Mouse (Mus musculus) MEL (cell line): ENCODE measurements around the gene Idh3b. TPM values are rescaled to one million over a fixed set of nuclear protein-coding genes. Genes with fewer than 3 reads are reported as not detected.

Source experiments
- DNase-seq: peaks from one replicate; pipeline ENCODE4 v3.0.0; 2011; ENCODE audit warnings: low read depth, low spot score
- H3K27ac ChIP-seq: 2 replicates; pipeline ENCODE4 v1.5.1; 2012; ENCODE audit warnings: low read depth, mild to moderate bottlenecking, control low read depth, low read length, moderate library complexity; ENCODE audit not compliant: control insufficient read depth
- H3K27me3 ChIP-seq, 2 experiments: fragments of 150-350 bp in 1 of 2; sonication (generic) in 1 of 2; 2 replicates each; pipeline ENCODE4 v1.6.1; 2012; ENCODE audit warnings: low read length in 2 of 2, mild to moderate bottlenecking in 2 of 2, improper control_type of control experiment in 1 of 2, moderate library complexity in 1 of 2; ENCODE audit not compliant: insufficient read depth in 2 of 2, control insufficient read depth in 1 of 2
- H3K36me3 ChIP-seq, 2 experiments: 2 replicates each; pipeline ENCODE4 v1.6.1; 2012 to 2014; ENCODE audit warnings: low read length in 2 of 2, improper control_type of control experiment in 1 of 2, inconsistent platforms in 1 of 2, mild to moderate bottlenecking in 1 of 2; ENCODE audit not compliant: insufficient read depth in 2 of 2, control insufficient read depth in 1 of 2
- H3K4me1 ChIP-seq, 2 experiments: fragments of 150-350 bp in 1 of 2; sonication (generic) in 1 of 2; 2 replicates each; pipeline ENCODE4 v1.6.1; 2012; ENCODE audit warnings: low read length in 2 of 2, improper control_type of control experiment in 1 of 2, mild to moderate bottlenecking in 1 of 2; ENCODE audit not compliant: insufficient read depth in 2 of 2, control insufficient read depth in 1 of 2
- H3K4me3 ChIP-seq, 2 experiments: fragments of 150-350 bp in 1 of 2; sonication (generic) in 1 of 2; 2 replicates each; pipeline ENCODE4 v1.5.1; 2012; ENCODE audit warnings: low read depth in 2 of 2, low read length in 2 of 2, mild to moderate bottlenecking in 2 of 2, moderate library complexity in 2 of 2, control low read depth in 1 of 2, improper control_type of control experiment in 1 of 2; ENCODE audit not compliant: control insufficient read depth in 1 of 2, insufficient read depth in 1 of 2
- H3K79me2 ChIP-seq: 2 replicates; pipeline ENCODE4 v1.6.1; 2012; ENCODE audit warnings: mild to moderate bottlenecking, low read length, moderate library complexity; ENCODE audit not compliant: control insufficient read depth, poor library complexity, insufficient read depth
- H3K9ac ChIP-seq: 2 replicates; pipeline ENCODE4 v1.6.1; 2012; ENCODE audit warnings: low read depth, mild to moderate bottlenecking, control low read depth, low read length, moderate library complexity; ENCODE audit not compliant: control insufficient read depth, poor library complexity, severe bottlenecking
- H3K9me3 ChIP-seq: fragments of 150-350 bp; sonication (generic); replicated peaks from 2 replicates; pipeline ENCODE4 v1.6.1; 2012; ENCODE audit warnings: mild to moderate bottlenecking, low read length, improper control_type of control experiment, moderate library complexity; ENCODE audit not compliant: insufficient read depth
- BHLHE40 ChIP-seq: IDR thresholded peaks from 2 replicates; pipeline ENCODE4 v1.6.1; 2012; ENCODE audit warnings: low read depth, mild to moderate bottlenecking, inconsistent platforms, low read length, improper control_type of control experiment, borderline replicate concordance
- CHD1 ChIP-seq: IDR thresholded peaks from 2 replicates; pipeline ENCODE4 v1.6.1; 2012; ENCODE audit warnings: low read depth, mild to moderate bottlenecking, inconsistent platforms, low read length, improper control_type of control experiment
- CHD2 ChIP-seq: IDR thresholded peaks from 2 replicates; pipeline ENCODE4 v1.6.1; 2011; ENCODE audit warnings: low read length, improper control_type of control experiment
- CTCF ChIP-seq, 3 experiments: IDR thresholded peaks in 2 of 3; conservative IDR thresholded peaks in 1 of 3; 2 replicates each; pipeline ENCODE4 v1.5.1; 2011 to 2012; ENCODE audit warnings: low read length in 3 of 3, low read depth in 2 of 3, mild to moderate bottlenecking in 2 of 3, improper control_type of control experiment in 1 of 3, inconsistent platforms in 1 of 3, mixed read lengths in 1 of 3, moderate library complexity in 1 of 3; ENCODE audit not compliant: control insufficient read depth in 1 of 3, insufficient read depth in 1 of 3, poor library complexity in 1 of 3, severe bottlenecking in 1 of 3
- E2F4 ChIP-seq: IDR thresholded peaks from 2 replicates; pipeline ENCODE4 v1.6.1; 2011; ENCODE audit warnings: low read depth, low read length, improper control_type of control experiment, borderline replicate concordance
- ELF1 ChIP-seq: IDR thresholded peaks from 2 replicates; pipeline ENCODE4 v1.6.1; 2014; ENCODE audit warnings: low read depth, mild to moderate bottlenecking, inconsistent platforms, low read length, improper control_type of control experiment, moderate library complexity
- ETS1 ChIP-seq: IDR thresholded peaks from 2 replicates; pipeline ENCODE4 v1.6.1; 2012; ENCODE audit warnings: low read depth, mild to moderate bottlenecking, inconsistent platforms, low read length, improper control_type of control experiment, moderate library complexity
- GABPA ChIP-seq: IDR thresholded peaks from 2 replicates; pipeline ENCODE4 v1.6.1; 2012; ENCODE audit warnings: low read depth, mild to moderate bottlenecking, inconsistent platforms, low read length, improper control_type of control experiment, moderate library complexity
- HCFC1 ChIP-seq: IDR thresholded peaks from 2 replicates; pipeline ENCODE4 v1.6.1; 2012; ENCODE audit warnings: low read depth, mild to moderate bottlenecking, inconsistent platforms, low read length, improper control_type of control experiment, moderate library complexity
- KAT2A ChIP-seq: conservative IDR thresholded peaks from 2 replicates; pipeline ENCODE4 v1.6.1; 2012; ENCODE audit warnings: low read depth, low read length, improper control_type of control experiment, inconsistent platforms
- MAX ChIP-seq: IDR thresholded peaks from 2 replicates; pipeline ENCODE4 v1.6.1; 2011; ENCODE audit warnings: low read length, improper control_type of control experiment
- MAZ ChIP-seq: IDR thresholded peaks from 2 replicates; pipeline ENCODE4 v1.6.1; 2012; ENCODE audit warnings: low read depth, mild to moderate bottlenecking, inconsistent platforms, low read length, improper control_type of control experiment
- MEF2A ChIP-seq: IDR thresholded peaks from 2 replicates; pipeline ENCODE4 v1.6.1; 2014; ENCODE audit warnings: low read depth, mild to moderate bottlenecking, inconsistent platforms, low read length, improper control_type of control experiment; ENCODE audit not compliant: poor library complexity, insufficient replicate concordance, severe bottlenecking; ENCODE audit errors: extremely low read depth
- MXI1 ChIP-seq: IDR thresholded peaks from 2 replicates; pipeline ENCODE4 v1.6.1; 2011; ENCODE audit warnings: mild to moderate bottlenecking, low read depth, low read length, improper control_type of control experiment
- MYC ChIP-seq: IDR thresholded peaks from 2 replicates; pipeline ENCODE4 v1.6.1; 2011; ENCODE audit warnings: low read depth, mild to moderate bottlenecking, low read length, improper control_type of control experiment, moderate library complexity
- NELFE ChIP-seq: IDR thresholded peaks from 2 replicates; pipeline ENCODE4 v1.6.1; 2011; ENCODE audit warnings: low read depth, low read length, improper control_type of control experiment
- NRF1 ChIP-seq: IDR thresholded peaks from 2 replicates; pipeline ENCODE4 v1.6.1; 2014; ENCODE audit warnings: low read depth, mild to moderate bottlenecking, inconsistent platforms, low read length, improper control_type of control experiment, moderate library complexity; ENCODE audit not compliant: poor library complexity, insufficient read depth, severe bottlenecking
- POLR2A ChIP-seq, 2 experiments: IDR thresholded peaks; 2 replicates each; pipeline ENCODE4 v1.6.1; 2011 to 2012; ENCODE audit warnings: low read length in 2 of 2, mild to moderate bottlenecking in 2 of 2, control low read depth in 1 of 2, improper control_type of control experiment in 1 of 2, low read depth in 1 of 2, moderate library complexity in 1 of 2; ENCODE audit not compliant: control insufficient read depth in 1 of 2, insufficient read depth in 1 of 2, poor library complexity in 1 of 2
- POLR2AphosphoS2 ChIP-seq: IDR thresholded peaks from 2 replicates; pipeline ENCODE4 v1.6.1; 2011; ENCODE audit warnings: low read length, improper control_type of control experiment
- POLR2AphosphoS5 ChIP-seq: IDR thresholded peaks from 2 replicates; pipeline ENCODE4 v1.6.1; 2012; ENCODE audit warnings: low read depth, borderline replicate concordance, mild to moderate bottlenecking, inconsistent platforms, low read length, moderate library complexity, mixed read lengths
- SIN3A ChIP-seq: IDR thresholded peaks from 2 replicates; pipeline ENCODE4 v1.6.1; 2012; ENCODE audit warnings: low read length, improper control_type of control experiment, inconsistent platforms
- TBP ChIP-seq: IDR thresholded peaks from 2 replicates; pipeline ENCODE4 v1.8.0; 2011; ENCODE audit warnings: low read depth, low read length, improper control_type of control experiment
- TCF12 ChIP-seq: IDR thresholded peaks from 2 replicates; pipeline ENCODE4 v1.6.1; 2014; ENCODE audit warnings: low read depth, mild to moderate bottlenecking, inconsistent platforms, low read length, improper control_type of control experiment, moderate library complexity
- USF1 ChIP-seq: IDR thresholded peaks from 2 replicates; pipeline ENCODE4 v1.6.1; 2014; ENCODE audit warnings: low read depth, mild to moderate bottlenecking, inconsistent platforms, low read length, improper control_type of control experiment, moderate library complexity
- USF2 ChIP-seq, 2 experiments: IDR thresholded peaks; 2 replicates each; pipeline ENCODE4 v1.6.1; 2011 to 2012; ENCODE audit warnings: improper control_type of control experiment in 2 of 2, low read length in 2 of 2, borderline replicate concordance in 1 of 2, inconsistent platforms in 1 of 2, low read depth in 1 of 2, mild to moderate bottlenecking in 1 of 2; ENCODE audit not compliant: insufficient read depth in 1 of 2
- ZC3H11A ChIP-seq: IDR thresholded peaks from 2 replicates; pipeline ENCODE4 v1.6.1; 2012; ENCODE audit warnings: low read depth, mild to moderate bottlenecking, inconsistent platforms, low read length, improper control_type of control experiment
- ZMIZ1 ChIP-seq: IDR thresholded peaks from 2 replicates; pipeline ENCODE4 v1.6.1; 2012; ENCODE audit warnings: low read depth, mild to moderate bottlenecking, inconsistent platforms, low read length, improper control_type of control experiment, moderate library complexity
- polyA plus RNA-seq, 2 experiments: library from polyadenylated mRNA; stranded (reverse) in 1 of 2; unstranded in 1 of 2; fragments of >175 nt in 1 of 2; fragments of >200 nt in 1 of 2; gene quantifications; 2 replicates each; pipeline versions ENCODE4 v1.2.1 to v1.2.4; 2012; ENCODE audit warnings: low replicate concordance in 2 of 2, low read depth in 1 of 2; ENCODE audit not compliant: insufficient read length in 2 of 2, insufficient read depth in 1 of 2, missing spikeins in 1 of 2
- total RNA-seq: library from RNA; depleted of rRNA; stranded (reverse); fragments of 300-350 nt; gene quantifications from 2 replicates; pipeline ENCODE4 v1.2.3, GENCODE M21; 2012

Gene Idh3b
- total and polyA plus RNA-seq, 3 experiments, result 210 to 1,030 (median 551) TPM

GRCm38 (mm10) chr2:130275649-130276048 is 8.7 kb downstream of the Idh3b start (continued):
- no peak for TF ChIP-seq MEF2A

GRCm38 (mm10) chr2:130274862-130275261 is 9.5 kb downstream of the Idh3b start:
- TF ChIP-seq POLR2AphosphoS5 (0 out of 2 replicates have a peak, but pooled peaks have one; percentile 58), CHD2 (no peak)
- peak; percentile 49 for DNase-seq
- Histone ChIP-seq H3K36me3 (peaks cover 14 to 23% of the 10 kb centered on the region in 2 experiments), H3K4me1 (peaks cover 3 to 10% of the 10 kb centered on the region in 2 experiments; a peak in 2 of 4 replicates), H3K79me2 (peaks cover 43% of the 10 kb centered on the region), H3K27ac (peak overlapping the region; percentile 79), H3K9ac (peak overlapping the region; percentile 98), H3K9me3 (no peaks in the 10 kb centered on the region), H3K27me3 (no peaks in the 10 kb centered on the region), H3K4me3 (peak overlapping the region; percentile 86 to 94)

- Histone ChIP-seq H3K9ac (peak within 1 kb of the TSS; percentile 100), H3K27me3 (no peaks in the 10 kb centered on the region), H3K27ac (peak within 1 kb of the TSS; percentile 93), H3K4me3 (peak within 1 kb of the TSS; percentile 86 to 96), H3K79me2 (peaks cover 43% of the 10 kb centered on the region), H3K4me1 (peaks cover 3 to 10% of the 10 kb centered on the region in 2 experiments; a peak in 2 of 4 replicates), H3K36me3 (peaks cover 14 to 23% of the 10 kb centered on the region in 2 experiments), H3K9me3 (no peaks in the 10 kb centered on the region)
- DNase-seq, result peak; percentile 98
- TF ChIP-seq NRF1, result peak; percentile 88
- peak; percentile 85 for TF ChIP-seq USF1
- TF ChIP-seq E2F4, result peak; percentile 91
- TF ChIP-seq TBP, result peak; percentile 98
- peak; percentile 59; the same call in 1 of the 2 replicates for TF ChIP-seq KAT2A
- TF ChIP-seq POLR2AphosphoS5, result peak; percentile 94; the same call in 1 of the 2 replicates
- peak; percentile 90 for TF ChIP-seq MAX
- no peak for TF ChIP-seq ZC3H11A
- TF ChIP-seq NELFE, result peak; percentile 100
- peak; percentile 99 for TF ChIP-seq CHD1
- no peak; the same call in 1 of the 2 replicates for TF ChIP-seq BHLHE40
- TF ChIP-seq MAZ, result no peak; the same call in 1 of the 2 replicates
- TF ChIP-seq TCF12, result peak; percentile 87
- no peak for TF ChIP-seq MEF2A
- peak; percentile 99 for TF ChIP-seq ZMIZ1
- peak; percentile 99 for TF ChIP-seq POLR2AphosphoS2
- peak; percentile 82 for TF ChIP-seq SIN3A
- TF ChIP-seq ELF1, result peak; percentile 48
- peak; percentile 83 for TF ChIP-seq HCFC1
- peak; percentile 96 to 99 for TF ChIP-seq POLR2A (IDR thresholded peaks at IDR 0.05; ENCODE audit: control insufficient read depth in 1 of 2, insufficient read depth in 1 of 2, low read depth in 1 of 2, low read length in 2 of 2, poor library complexity in 1 of 2)
- TF ChIP-seq CTCF (IDR thresholded peaks at IDR 0.05 in 2 of 3, conservative IDR thresholded peaks at IDR 0.05 in 1 of 3; ENCODE audit: control insufficient read depth in 1 of 3, insufficient read depth in 1 of 3, low read depth in 2 of 3, low read length in 3 of 3, poor library complexity in 1 of 3, severe bottlenecking in 1 of 3), result peak in 1 of 3 experiments; percentile 12; a peak in 1 of 6 replicates
- TF ChIP-seq MYC, result peak; percentile 96
- no peak for TF ChIP-seq USF2 (IDR thresholded peaks at IDR 0.05; ENCODE audit: borderline replicate concordance in 1 of 2, insufficient read depth in 1 of 2, low read depth in 1 of 2, low read length in 2 of 2)
- TF ChIP-seq MXI1, result peak; percentile 95
- 0 out of 2 replicates have a peak, but pooled peaks have one; percentile 8 for TF ChIP-seq ETS1
- no peak for TF ChIP-seq GABPA
Measured at GRCm38 (mm10) chr2:130274149-130274861, 10.0 kb downstream of the Idh3b start, which contains the start of gene Nop56. Nop56 (plus strand) TSS chr2:130274430.
